Mouse (Mus musculus) neural tube, embryonic 13.5 days (tissue): ENCODE measurements around the gene Rps6ka2. TPM values are rescaled to one million over a fixed set of nuclear protein-coding genes. Genes with fewer than 3 reads are reported as not detected.

Experiments used
- ATAC-seq: fragments of 200-750 bp; cut with Nextera tagmentation; 2 replicates; pipeline ENCODE4 v1.8.0; 2017; ENCODE audit warnings: low read depth, mild to moderate bottlenecking, moderate TSS enrichment, moderate library complexity
- H3K27ac ChIP-seq: fragments of 300-500 bp; sonication (generic); replicated peaks from 2 replicates; pipeline ENCODE4 v1.5.1; 2015; ENCODE audit warnings: moderate library complexity, mild to moderate bottlenecking, inconsistent platforms
- H3K27me3 ChIP-seq: fragments of 300-500 bp; sonication (generic); 2 replicates; pipeline ENCODE4 v1.6.1; 2015; ENCODE audit warnings: mild to moderate bottlenecking, inconsistent platforms
- H3K36me3 ChIP-seq: fragments of 300-500 bp; sonication (generic); 2 replicates; pipeline ENCODE4 v1.6.1; 2015; ENCODE audit warnings: mild to moderate bottlenecking, inconsistent platforms
- H3K4me1 ChIP-seq: fragments of 300-500 bp; sonication (generic); replicated peaks from 2 replicates; pipeline ENCODE4 v1.6.1; 2015; ENCODE audit warnings: inconsistent platforms
- H3K4me2 ChIP-seq: fragments of 300-500 bp; sonication (generic); 2 replicates; pipeline ENCODE4 v1.6.1; 2015; ENCODE audit warnings: inconsistent platforms, mild to moderate bottlenecking, moderate library complexity
- H3K4me3 ChIP-seq: fragments of 300-500 bp; sonication (generic); 2 replicates; pipeline ENCODE4 v1.5.1; 2015; ENCODE audit warnings: mild to moderate bottlenecking, inconsistent platforms
- H3K9ac ChIP-seq: fragments of 300-500 bp; sonication (generic); 2 replicates; pipeline ENCODE4 v1.6.1; 2015; ENCODE audit warnings: moderate library complexity, mild to moderate bottlenecking, inconsistent platforms
- H3K9me3 ChIP-seq: fragments of 300-500 bp; sonication (generic); 2 replicates; pipeline ENCODE4 v1.6.1; 2016; ENCODE audit warnings: inconsistent platforms
- WGBS: fragments of 180-500 bp; shearing (Covaris S2); methylation state at CpG from one replicate; pipeline ENCODE4 v1.1.7; 2015; 5-methylcytosine and 5-hydroxymethylcytosine counted together
- polyA plus RNA-seq: library from polyadenylated mRNA; unstranded; fragments of >200 nt; fragmentation: Nextera tagmentation; extraction: Ambion mirVana; gene quantifications from 2 replicates; pipeline ENCODE4 v1.2.1, GENCODE M21; 2015

The Rps6ka2 gene
- polyA plus RNA-seq, 1 experiment from 2014 or later: 23.5 TPM

DNA sequence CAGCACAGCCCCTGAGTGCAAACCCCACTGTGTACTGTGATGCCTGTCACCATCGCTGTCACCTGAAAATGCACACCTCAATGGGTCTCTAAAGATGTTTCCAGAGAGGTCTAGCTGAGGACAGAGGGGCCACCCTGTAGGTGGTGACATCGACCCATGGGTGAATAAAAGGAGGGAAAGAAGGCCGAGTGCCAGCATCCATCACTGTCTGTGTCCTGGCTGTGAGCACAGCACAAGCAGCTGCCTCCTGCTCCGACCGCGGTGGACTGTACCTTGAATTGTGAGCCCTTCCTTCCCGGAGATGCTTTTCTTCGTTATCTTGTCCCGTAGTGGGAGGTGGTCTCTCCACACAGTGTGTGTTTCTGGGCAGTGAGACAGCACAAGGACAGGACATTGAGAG, 67.8 kb downstream of the Rps6ka2 start:
- Histone ChIP-seq H3K27ac (no peak overlapping the region), H3K4me3 (no peak overlapping the region), H3K36me3 (peaks cover 9% of the 10 kb centered on the region; the same call in 1 of the 2 replicates), H3K9ac (no peak overlapping the region), H3K4me1 (peaks cover 3% of the 10 kb centered on the region; the same call in 1 of the 2 replicates), H3K9me3 (no peaks in the 10 kb centered on the region), H3K4me2 (no peak overlapping the region), H3K27me3 (no peaks in the 10 kb centered on the region)
- WGBS: 91% methylated on average over 9 of the region's 9 CpGs
- no peak for ATAC-seq

DNA sequence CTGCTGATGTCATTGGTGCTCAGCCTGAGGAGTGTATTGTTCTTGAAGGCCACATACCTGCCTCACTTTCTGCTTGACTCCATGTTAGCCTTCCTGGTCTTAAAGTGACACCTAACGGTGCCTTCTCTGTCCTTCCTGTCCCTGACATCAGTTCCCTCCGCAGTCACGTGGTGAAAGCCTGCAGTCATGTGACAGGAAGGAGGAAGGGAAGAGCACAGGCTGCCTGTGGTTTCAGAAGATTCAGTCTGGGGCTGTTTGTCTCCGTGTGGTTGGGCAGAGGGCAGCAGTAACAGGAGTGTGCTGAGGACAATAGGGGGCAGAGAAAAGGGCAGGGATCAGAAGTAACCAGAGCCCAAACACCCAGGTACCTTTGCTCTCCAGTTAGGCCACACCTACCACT, 68.9 kb downstream of the Rps6ka2 start:
- ATAC-seq: no peak
- 81% methylated on average over 4 of the region's 4 CpGs for WGBS
- Histone ChIP-seq H3K4me2 (no peak overlapping the region), H3K4me1 (no peaks in the 10 kb centered on the region), H3K27ac (no peak overlapping the region), H3K9ac (no peak overlapping the region), H3K4me3 (no peak overlapping the region), H3K36me3 (peaks cover 9% of the 10 kb centered on the region; the same call in 1 of the 2 replicates), H3K27me3 (no peaks in the 10 kb centered on the region), H3K9me3 (no peaks in the 10 kb centered on the region)

DNA sequence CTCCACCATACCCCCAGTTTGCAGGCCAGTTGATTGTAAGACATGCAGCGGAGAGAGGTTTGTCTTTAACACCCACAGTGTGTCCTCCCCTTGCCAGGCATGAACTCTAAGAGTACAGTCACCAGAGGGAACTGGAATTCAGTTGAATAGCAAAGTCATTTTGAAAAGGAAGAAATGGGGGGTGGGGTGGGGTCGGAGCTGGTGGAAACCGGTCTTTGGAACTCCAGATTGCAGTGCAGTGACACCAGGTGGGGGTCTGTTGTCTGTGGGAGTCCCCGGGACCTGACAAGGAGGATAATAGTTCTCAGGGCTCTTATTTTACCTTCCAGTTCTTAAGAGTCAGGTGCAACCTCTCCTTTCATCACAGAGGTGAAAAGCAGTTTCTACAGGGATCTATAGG, 70.6 kb downstream of the Rps6ka2 start:
- 83% methylated on average over 4 of the region's 4 CpGs for WGBS
- no peaks in the 10 kb centered on the region for H3K27me3 ChIP-seq
- no peak for ATAC-seq

DNA sequence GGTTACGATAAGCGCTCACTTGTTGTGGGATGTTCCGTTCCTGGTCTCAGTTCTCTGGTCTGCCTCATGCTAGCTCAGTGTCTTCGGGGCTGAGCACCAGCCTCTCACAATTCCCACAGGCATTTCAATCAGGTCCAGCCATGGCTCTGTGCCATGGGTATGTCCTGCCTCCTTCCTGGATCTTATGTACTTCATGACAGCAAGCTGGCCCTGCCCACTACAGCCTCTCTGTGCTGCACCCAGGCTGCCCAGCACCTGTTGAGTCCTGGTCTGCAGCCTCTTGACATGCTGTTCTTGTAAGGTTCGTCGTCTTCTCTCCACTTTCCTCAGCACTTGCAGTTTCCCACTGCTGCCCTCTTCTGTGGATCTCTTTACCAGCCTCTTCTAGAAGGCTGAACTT, 75.2 kb downstream of the Rps6ka2 start:
- WGBS: 94% methylated on average over 6 of the region's 6 CpGs
- Histone ChIP-seq H3K9ac (no peak overlapping the region), H3K27me3 (no peaks in the 10 kb centered on the region), H3K4me3 (no peak overlapping the region), H3K9me3 (no peaks in the 10 kb centered on the region), H3K36me3 (0 out of 2 replicates have a peak, but pooled peaks cover 5% of the 10 kb centered on the region), H3K4me1 (peaks cover 5% of the 10 kb centered on the region; the same call in 1 of the 2 replicates), H3K4me2 (no peak overlapping the region), H3K27ac (no peak overlapping the region)
- ATAC-seq: no peak

More for the DNA sequence above, 70.6 kb downstream of the Rps6ka2 start:
- Histone ChIP-seq H3K27ac (no peak overlapping the region), H3K36me3 (peaks cover 9% of the 10 kb centered on the region; the same call in 1 of the 2 replicates), H3K4me1 (no peaks in the 10 kb centered on the region), H3K9me3 (no peaks in the 10 kb centered on the region), H3K4me2 (no peak overlapping the region), H3K9ac (no peak overlapping the region), H3K4me3 (no peak overlapping the region)

DNA sequence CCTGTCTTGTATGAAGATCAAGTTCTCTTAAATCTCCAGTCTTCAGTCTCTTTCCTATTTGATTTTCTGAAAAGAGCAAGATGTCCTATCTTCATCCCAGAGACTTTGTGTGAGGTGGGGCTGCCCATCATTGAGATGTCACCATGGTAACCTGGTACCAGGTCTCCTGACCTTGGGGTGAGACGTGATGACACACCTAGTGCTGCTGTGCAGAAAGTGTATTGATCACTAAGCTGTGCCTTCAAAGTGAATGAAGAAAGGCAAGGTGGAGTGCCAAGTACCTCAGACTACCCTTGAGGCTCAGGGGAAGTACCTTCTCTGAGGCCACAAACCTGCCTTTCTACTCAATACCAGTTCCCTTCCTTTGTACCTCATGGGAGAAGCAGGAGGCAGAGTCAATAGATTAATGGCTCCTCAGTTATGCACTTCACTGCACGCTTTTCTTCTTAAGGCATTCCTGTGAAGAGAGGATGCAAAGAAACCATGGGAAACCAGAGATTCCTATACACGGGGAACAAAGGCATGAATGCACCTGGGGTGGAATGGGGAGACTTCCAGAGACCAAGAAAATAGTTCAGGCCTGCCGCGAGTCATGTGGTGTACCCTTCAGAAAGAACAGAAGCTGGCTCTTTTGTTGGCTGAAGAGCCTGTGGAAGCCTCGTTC, 77.1 kb downstream of the Rps6ka2 start:
- H3K36me3 ChIP-seq: peaks cover 12% of the 10 kb centered on the region
- no peak overlapping the region for H3K4me3 ChIP-seq
- H3K27me3 ChIP-seq: no peaks in the 10 kb centered on the region
- H3K9ac ChIP-seq: no peak overlapping the region
- no peak for ATAC-seq
- no peak overlapping the region for H3K4me2 ChIP-seq
- H3K9me3 ChIP-seq: no peaks in the 10 kb centered on the region
- peaks cover 9% of the 10 kb centered on the region; the same call in 1 of the 2 replicates for H3K4me1 ChIP-seq
- 47% methylated on average over 6 of the region's 6 CpGs for WGBS
- no peak overlapping the region for H3K27ac ChIP-seq

DNA sequence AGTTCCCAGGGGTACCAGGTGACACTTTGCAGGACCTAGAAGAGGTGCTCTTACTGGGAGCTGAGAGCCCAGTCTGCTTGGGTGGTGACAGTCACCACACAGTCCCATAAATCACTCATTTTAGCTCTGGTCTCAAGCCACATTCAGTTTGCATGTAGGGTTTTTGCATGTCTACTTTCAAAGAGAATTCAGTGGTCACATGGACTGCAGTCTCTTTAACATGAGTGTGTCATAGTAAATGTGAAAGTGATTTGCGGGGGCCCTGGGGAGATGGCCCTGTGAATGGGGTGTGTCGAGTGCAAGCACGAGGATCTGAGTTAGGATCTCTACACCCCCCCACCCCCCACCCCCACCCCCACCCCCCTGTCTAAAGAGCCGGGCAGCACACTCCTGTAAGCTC, 80.5 kb downstream of the Rps6ka2 start:
- no peak overlapping the region for H3K4me3 ChIP-seq
- ATAC-seq: 0 out of 2 replicates have a peak, but pooled peaks have one; percentile 19
- H3K9me3 ChIP-seq: no peaks in the 10 kb centered on the region
- no peak overlapping the region for H3K4me2 ChIP-seq
- peaks cover 13% of the 10 kb centered on the region for H3K36me3 ChIP-seq
- WGBS: 78% methylated on average over 4 of the region's 4 CpGs
- H3K9ac ChIP-seq: no peak overlapping the region
- H3K27ac ChIP-seq: no peak overlapping the region
- peaks cover 9% of the 10 kb centered on the region; the same call in 1 of the 2 replicates for H3K4me1 ChIP-seq
- H3K27me3 ChIP-seq: no peaks in the 10 kb centered on the region

DNA sequence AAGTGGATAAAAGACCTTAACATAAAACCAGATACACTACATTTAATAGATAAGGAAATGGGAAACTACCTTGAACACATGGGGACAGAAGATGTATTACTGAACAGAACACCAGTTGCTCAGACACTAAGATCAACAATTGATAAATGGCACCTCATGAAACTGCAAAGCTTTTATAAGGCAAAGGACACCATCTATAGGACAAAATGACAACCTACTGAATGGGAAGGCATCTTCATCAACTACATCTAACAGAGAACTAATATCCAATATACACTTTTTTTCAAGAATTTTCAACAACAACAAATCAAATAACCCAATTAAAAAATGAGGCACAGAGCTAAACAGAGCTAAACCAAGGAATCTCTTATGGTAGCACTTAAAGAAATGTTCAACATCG, 87.3 kb downstream of the Rps6ka2 start:
- no peaks in the 10 kb centered on the region for H3K27me3 ChIP-seq
- H3K4me2 ChIP-seq: no peak overlapping the region
- H3K4me1 ChIP-seq: peaks cover 15% of the 10 kb centered on the region
- H3K9ac ChIP-seq: no peak overlapping the region
- peaks cover 23% of the 10 kb centered on the region for H3K36me3 ChIP-seq
- WGBS: 96% methylated on average over 1 of the region's 1 CpGs
- no peaks in the 10 kb centered on the region for H3K9me3 ChIP-seq
- no peak overlapping the region for H3K27ac ChIP-seq
- no peak overlapping the region for H3K4me3 ChIP-seq
- ATAC-seq: no peak

DNA sequence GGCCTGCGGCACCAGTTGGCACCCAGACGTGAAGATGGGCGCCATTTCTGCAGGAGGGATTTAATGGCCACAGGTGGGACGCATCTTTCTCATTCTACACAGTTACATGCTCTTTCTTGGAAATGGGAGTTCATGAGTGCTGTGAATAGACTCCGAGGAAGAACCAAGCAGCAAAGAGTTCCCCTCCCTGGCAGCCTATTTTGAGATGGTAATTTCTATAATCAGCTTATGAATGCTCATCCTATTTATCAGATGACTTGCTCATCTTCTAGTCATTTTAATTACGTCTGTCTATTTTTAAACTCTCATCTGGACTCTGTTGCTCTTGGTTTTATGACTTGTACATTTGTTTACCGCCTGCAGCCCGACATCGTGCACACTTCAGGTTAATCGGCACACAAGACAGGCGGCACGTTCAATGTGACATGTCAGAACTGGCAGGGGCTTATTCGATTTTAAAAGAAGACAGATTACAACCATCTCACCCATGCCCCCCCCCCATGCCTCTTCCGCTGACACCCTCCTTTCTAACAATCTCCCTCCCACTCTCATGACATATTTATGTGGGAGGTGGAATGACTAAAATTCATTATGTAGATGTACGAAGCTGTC, 88.9 kb downstream of the Rps6ka2 start:
- Histone ChIP-seq H3K4me3 (no peak overlapping the region), H3K36me3 (peaks cover 23% of the 10 kb centered on the region), H3K4me2 (no peak overlapping the region), H3K27me3 (no peaks in the 10 kb centered on the region), H3K9me3 (no peaks in the 10 kb centered on the region), H3K4me1 (peaks cover 15% of the 10 kb centered on the region), H3K9ac (no peak overlapping the region), H3K27ac (no peak overlapping the region)
- 86% methylated on average over 15 of the region's 15 CpGs for WGBS
- ATAC-seq: no peak

DNA sequence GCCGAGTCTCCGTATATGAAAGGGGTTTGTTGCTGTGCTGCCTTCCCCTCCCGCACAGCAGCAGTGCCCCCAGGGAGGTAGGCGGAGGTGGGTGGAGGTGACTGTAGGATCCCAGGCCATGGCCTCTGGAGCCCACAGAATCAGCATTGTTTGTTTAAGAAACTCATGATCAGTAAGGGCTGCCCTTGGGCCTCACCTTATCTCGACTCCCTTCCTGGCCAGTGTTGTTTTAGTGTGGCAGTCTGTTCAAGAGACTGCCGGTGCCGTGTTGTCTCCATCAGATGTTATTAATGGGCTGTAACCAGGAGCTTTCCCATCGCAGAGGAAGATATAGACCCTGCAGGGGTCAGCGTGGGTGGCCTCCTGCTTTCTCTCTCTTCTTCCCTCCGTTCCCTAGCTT, 90.4 kb downstream of the Rps6ka2 start:
- Histone ChIP-seq H3K9me3 (no peaks in the 10 kb centered on the region), H3K4me1 (peaks cover 19% of the 10 kb centered on the region), H3K27ac (no peak overlapping the region), H3K9ac (no peak overlapping the region), H3K36me3 (peaks cover 29% of the 10 kb centered on the region), H3K4me2 (no peak overlapping the region), H3K4me3 (no peak overlapping the region), H3K27me3 (no peaks in the 10 kb centered on the region)
- ATAC-seq: no peak
- WGBS: 40% methylated on average over 10 of the region's 10 CpGs

DNA sequence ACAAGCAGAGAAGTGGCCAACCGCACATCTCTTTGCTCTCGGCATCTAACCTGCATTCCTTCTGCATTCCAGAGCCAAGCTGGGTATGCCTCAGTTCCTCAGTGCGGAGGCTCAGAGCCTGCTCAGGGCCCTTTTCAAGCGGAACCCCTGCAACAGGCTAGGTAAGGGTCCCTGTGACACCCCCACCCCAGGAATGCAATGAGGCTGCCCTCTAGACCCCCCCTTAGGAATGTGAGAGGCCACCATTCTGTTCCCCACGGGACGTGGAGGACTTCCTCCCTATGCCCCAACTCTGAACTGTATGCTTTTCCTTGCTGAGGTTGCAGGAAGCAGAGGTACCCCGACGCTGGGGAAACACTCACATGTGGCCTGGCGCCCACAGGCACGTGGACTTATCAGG, 92.1 kb downstream of the Rps6ka2 start:
- H3K9me3 ChIP-seq: no peaks in the 10 kb centered on the region
- 41% methylated on average over 10 of the region's 10 CpGs for WGBS
- H3K27ac ChIP-seq: 0 out of 2 replicates have a peak overlapping the region, but pooled peaks have one; percentile 14
- peaks cover 24% of the 10 kb centered on the region for H3K4me1 ChIP-seq
- H3K4me2 ChIP-seq: no peak overlapping the region
- ATAC-seq: no peak
- H3K4me3 ChIP-seq: no peak overlapping the region
- H3K27me3 ChIP-seq: no peaks in the 10 kb centered on the region
- H3K36me3 ChIP-seq: peaks cover 21% of the 10 kb centered on the region
- no peak overlapping the region for H3K9ac ChIP-seq

DNA sequence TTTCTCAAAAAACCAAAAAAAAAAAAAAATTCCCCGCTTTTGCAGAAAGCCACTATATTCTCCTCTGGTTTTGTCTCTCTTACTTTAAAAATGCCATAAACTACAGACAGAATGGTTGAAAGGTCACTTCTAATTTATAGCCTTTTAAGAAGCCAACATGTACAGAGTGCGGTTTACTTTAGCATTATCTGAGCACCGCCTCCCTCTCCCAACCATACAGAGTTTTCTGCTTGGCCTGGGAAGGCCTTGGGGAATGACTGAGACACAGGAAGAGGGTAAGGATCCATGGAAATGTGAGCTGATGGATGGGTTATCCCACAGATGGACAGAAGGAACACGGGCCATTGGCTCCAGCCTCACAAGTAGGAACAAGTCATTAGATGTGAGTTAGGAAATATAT, 92.7 kb downstream of the Rps6ka2 start:
- H3K4me2 ChIP-seq: no peak overlapping the region
- peaks cover 24% of the 10 kb centered on the region for H3K4me1 ChIP-seq
- WGBS: 68% methylated on average over 4 of the region's 4 CpGs
- no peaks in the 10 kb centered on the region for H3K27me3 ChIP-seq
- H3K36me3 ChIP-seq: peaks cover 21% of the 10 kb centered on the region
- ATAC-seq: no peak
- no peaks in the 10 kb centered on the region for H3K9me3 ChIP-seq
- H3K27ac ChIP-seq: no peak overlapping the region
- H3K9ac ChIP-seq: no peak overlapping the region
- no peak overlapping the region for H3K4me3 ChIP-seq

DNA sequence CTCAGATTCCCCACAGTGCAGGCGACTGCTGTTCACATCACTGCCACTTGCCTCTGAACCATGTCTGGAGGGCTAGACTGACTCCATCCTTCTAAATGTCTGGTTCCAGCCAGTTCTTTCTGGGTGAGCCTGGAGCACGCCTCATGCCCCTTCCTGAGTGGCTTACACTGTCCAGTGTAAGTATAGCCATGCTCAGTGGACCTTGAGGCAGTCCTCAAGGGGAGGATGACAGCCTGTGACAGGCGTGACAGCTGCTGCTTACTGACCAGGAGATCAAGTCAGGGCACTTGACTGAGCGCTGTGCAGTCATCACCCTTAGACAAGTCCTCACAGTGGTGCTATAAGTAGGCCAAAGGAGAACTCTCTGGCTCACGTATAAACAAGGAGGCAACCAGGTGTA, 94.7 kb downstream of the Rps6ka2 start:
- peaks cover 34% of the 10 kb centered on the region for H3K4me1 ChIP-seq

More for the DNA sequence above, 94.7 kb downstream of the Rps6ka2 start:
- Histone ChIP-seq H3K9ac (no peak overlapping the region), H3K4me2 (no peak overlapping the region), H3K36me3 (peaks cover 10% of the 10 kb centered on the region; the same call in 1 of the 2 replicates), H3K9me3 (no peaks in the 10 kb centered on the region), H3K27ac (no peak overlapping the region), H3K4me3 (no peak overlapping the region), H3K27me3 (no peaks in the 10 kb centered on the region)
- 86% methylated on average over 5 of the region's 5 CpGs for WGBS
- ATAC-seq: no peak
